Mouse (Mus musculus): ENCODE data around the gene Pdzk1. TPM values are rescaled to one million over a fixed set of nuclear protein-coding genes. Genes with fewer than 3 reads are reported as not detected.
A peak's percentile ranks its signal among the peaks of the same experiment; 100 is the strongest.

Pdzk1 gene
- polyA plus RNA-seq, 1 experiment from 2014 or later: 3.5 TPM

DNA sequence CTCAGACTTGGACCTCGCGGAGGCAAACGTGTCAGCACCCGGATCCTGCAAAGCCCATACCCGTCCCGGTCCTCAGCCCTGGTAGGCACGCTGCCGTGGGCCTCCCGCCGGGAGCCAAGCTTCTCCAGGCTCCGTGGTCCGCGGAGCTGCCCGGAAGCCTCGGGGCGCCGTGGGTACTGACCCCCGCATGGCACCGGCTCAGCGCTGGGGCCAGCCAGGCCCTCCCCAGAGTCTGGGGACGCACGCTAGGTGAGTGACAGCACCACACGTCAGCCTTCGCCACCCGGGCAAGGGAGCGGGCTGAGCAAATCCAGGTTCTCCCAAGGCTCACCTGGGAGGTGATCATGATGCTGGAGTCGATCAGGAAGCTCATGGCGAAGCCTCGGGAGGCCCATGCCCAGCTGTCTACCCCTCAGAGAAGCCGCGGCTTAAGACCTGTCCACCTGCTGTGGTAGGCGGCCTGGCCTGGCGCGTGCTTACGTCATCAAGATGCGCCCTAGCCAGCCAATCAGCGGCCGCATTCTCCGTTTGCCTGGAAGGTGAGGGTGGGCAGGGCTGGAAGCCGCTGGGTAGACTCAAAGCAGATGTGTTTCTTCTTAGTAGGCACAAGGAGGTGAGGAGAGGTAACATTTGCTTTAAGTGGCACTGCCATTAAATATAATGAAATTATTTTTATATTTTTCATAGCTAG lies 75.9 kb downstream of the Pdzk1 start, which contains the start of gene Gpr89:
TSS of gene Gpr89 (minus strand) at position 496 of the 691 bp plus-strand sequence.
- peak within 1 kb of the TSS; percentile 82 for H3K9ac ChIP-seq
- no peaks in the 10 kb centered on the region for H3K9me3 ChIP-seq
- H3K27me3 ChIP-seq (replicated peaks): 0 out of 2 replicates have a peak, but pooled peaks cover 6% of the 10 kb centered on the region
- peak; percentile 94 for ATAC-seq (ENCODE audit: insufficient read depth, low FRiP score, low read depth)
- no peaks in the 10 kb centered on the region for H3K4me1 ChIP-seq
- H3K4me2 ChIP-seq: peak within 1 kb of the TSS; percentile 90
- H3K27ac ChIP-seq: no peak within 1 kb of the TSS; the same call in 1 of the 2 replicates
- under 1% methylated on average over 40 of the region's 40 CpGs for WGBS
- peak within 1 kb of the TSS; percentile 87 for H3K4me3 ChIP-seq (replicated peaks)
- H3K36me3 ChIP-seq: no peaks in the 10 kb centered on the region

- Histone ChIP-seq H3K4me3 (replicated peaks) (peak overlapping the region; percentile 87), H3K36me3 (no peaks in the 10 kb centered on the region), H3K4me2 (peak overlapping the region; percentile 90), H3K9me3 (no peaks in the 10 kb centered on the region), H3K9ac (0 out of 2 replicates have a peak overlapping the region, but pooled peaks have one; percentile 82), H3K27ac (no peak overlapping the region), H3K4me1 (no peaks in the 10 kb centered on the region), H3K27me3 (replicated peaks) (0 out of 2 replicates have a peak, but pooled peaks cover 6% of the 10 kb centered on the region)
- no peak for ATAC-seq (ENCODE audit: insufficient read depth, low FRiP score, low read depth)
- 39% methylated on average over 9 of the region's 9 CpGs for WGBS
Measured at GRCm38 (mm10) chr3:96905592-96905991, 76.5 kb downstream of the Pdzk1 start.

Other genes with a start within 250 kb of the Pdzk1 start
- 35.3 and 37.3 TPM in 2 replicates for gene Polr3gl, start 235.1 kb upstream of the Pdzk1 start, polyA plus RNA-seq (2015; fragmentation: Nextera tagmentation; extraction: Ambion mirVana)
- 2.2 and 2.5 TPM in 2 replicates for gene Ankrd34a, start 232.6 kb upstream of the Pdzk1 start, polyA plus RNA-seq (2015; fragmentation: Nextera tagmentation; extraction: Ambion mirVana)
- gene Lix1l, start 228.1 kb upstream of the Pdzk1 start, polyA plus RNA-seq (2015; fragmentation: Nextera tagmentation; extraction: Ambion mirVana): 6.4 and 6.9 TPM in 2 replicates
- 113 and 128 TPM in 2 replicates for gene Rbm8a, start 199.4 kb upstream of the Pdzk1 start, polyA plus RNA-seq (2015; fragmentation: Nextera tagmentation; extraction: Ambion mirVana)
- 41.9 and 43.4 TPM in 2 replicates for gene Pex11b, start 193.9 kb upstream of the Pdzk1 start, polyA plus RNA-seq (2015; fragmentation: Nextera tagmentation; extraction: Ambion mirVana)
- gene Gm42957, start 193.8 kb upstream of the Pdzk1 start, polyA plus RNA-seq (2015; fragmentation: Nextera tagmentation; extraction: Ambion mirVana): 0.06 TPM in 1 of 2 replicates, not detected in the other
- 0.80 and 0.83 TPM in 2 replicates for gene Itga10, start 183.7 kb upstream of the Pdzk1 start, polyA plus RNA-seq (2015; fragmentation: Nextera tagmentation; extraction: Ambion mirVana)
- 2.8 and 3.8 TPM in 2 replicates for gene Ankrd35, start 159.2 kb upstream of the Pdzk1 start, polyA plus RNA-seq (2015; fragmentation: Nextera tagmentation; extraction: Ambion mirVana)
- 49.3 and 51.9 TPM in 2 replicates for gene Pias3, start 132.9 kb upstream of the Pdzk1 start, polyA plus RNA-seq (2015; fragmentation: Nextera tagmentation; extraction: Ambion mirVana)
- 6.2 and 7.3 TPM in 2 replicates for gene Nudt17, start 120.7 kb upstream of the Pdzk1 start, polyA plus RNA-seq (2015; fragmentation: Nextera tagmentation; extraction: Ambion mirVana)
- gene Polr3c, start 101.7 kb upstream of the Pdzk1 start, polyA plus RNA-seq (2015; fragmentation: Nextera tagmentation; extraction: Ambion mirVana): 31.8 and 35.2 TPM in 2 replicates
- 40.4 and 42.7 TPM in 2 replicates for gene Rnf115, start 101.6 kb upstream of the Pdzk1 start, polyA plus RNA-seq (2015; fragmentation: Nextera tagmentation; extraction: Ambion mirVana)
- gene Cd160, start 67 bp downstream of the Pdzk1 start, polyA plus RNA-seq (2015; fragmentation: Nextera tagmentation; extraction: Ambion mirVana): 0.19 and 0.46 TPM in 2 replicates
- gene Gja5, start 75.4 kb downstream of the Pdzk1 start, polyA plus RNA-seq (2015; fragmentation: Nextera tagmentation; extraction: Ambion mirVana): 13.1 and 14.3 TPM in 2 replicates
- gene Gpr89, start 76.1 kb downstream of the Pdzk1 start, polyA plus RNA-seq (2015; fragmentation: Nextera tagmentation; extraction: Ambion mirVana): 49.9 and 52.9 TPM in 2 replicates
- not detected in 2 replicates for gene Gja8, start 96.7 kb downstream of the Pdzk1 start, polyA plus RNA-seq (2015; fragmentation: Nextera tagmentation; extraction: Ambion mirVana)